Mouse (Mus musculus) erythroblast, embryonic 14.5 days (primary cell): ENCODE data around the gene Col6a3. TPM values are rescaled to one million over a fixed set of nuclear protein-coding genes. Genes with fewer than 3 reads are reported as not detected.

Source experiments
- H3K27me3 ChIP-seq: 2 replicates; pipeline ENCODE4 v1.6.1; 2012; ENCODE audit warnings: inconsistent platforms; ENCODE audit not compliant: control insufficient read depth
- H3K36me3 ChIP-seq: 2 replicates; pipeline ENCODE4 v1.6.1; 2012; ENCODE audit warnings: mild to moderate bottlenecking, inconsistent platforms; ENCODE audit not compliant: control insufficient read depth
- H3K4me1 ChIP-seq: 2 replicates; pipeline ENCODE4 v1.6.1; 2012; ENCODE audit warnings: inconsistent platforms; ENCODE audit not compliant: control insufficient read depth
- H3K4me3 ChIP-seq: replicated peaks from 2 replicates; pipeline ENCODE3; 2012; ENCODE audit warnings: moderate library complexity, mild to moderate bottlenecking, inconsistent platforms
- H3K9me3 ChIP-seq: 2 replicates; pipeline ENCODE4 v1.6.1; 2012; ENCODE audit warnings: low read length, inconsistent platforms, mixed read lengths; ENCODE audit not compliant: control insufficient read depth
- GATA1 ChIP-seq: IDR thresholded peaks from 2 replicates; pipeline ENCODE4 v1.6.1; 2012; ENCODE audit warnings: low read length, inconsistent platforms, mixed read lengths
- TAL1 ChIP-seq: IDR thresholded peaks from 3 replicates; pipeline ENCODE4 v1.6.1; 2012; ENCODE audit warnings: low read length, inconsistent platforms, mixed read lengths
- polyA plus RNA-seq: library from polyadenylated mRNA; stranded (reverse); fragments of >175 nt; gene quantifications from 2 replicates; pipeline ENCODE4 v1.2.3, GENCODE M21; 2012

Col6a3 gene
- polyA plus RNA-seq, 1 experiment = 0.01 TPM

DNA sequence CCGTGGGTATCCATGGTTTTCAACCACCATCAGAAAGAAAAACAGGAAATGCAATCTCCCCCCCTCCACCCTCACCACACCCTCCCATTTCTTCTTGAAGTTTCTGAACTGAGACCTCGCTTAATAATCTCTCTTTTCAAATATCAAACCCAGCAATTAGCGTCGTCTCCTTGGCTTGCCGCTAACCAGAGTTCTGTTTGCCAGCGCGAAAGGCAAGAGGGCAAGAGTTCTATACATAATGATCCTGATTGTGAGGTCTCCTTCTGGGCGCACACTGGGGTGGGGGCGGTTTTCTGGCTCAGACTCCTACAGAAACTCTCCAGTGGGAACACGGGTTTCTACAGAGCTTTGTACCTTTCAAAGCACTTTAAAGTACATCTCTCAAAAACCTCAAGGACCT is 1.4 kb upstream of the Col6a3 start:
- H3K4me3 ChIP-seq = no peak overlapping the region
- H3K4me1 ChIP-seq = no peaks in the 10 kb centered on the region
- no peaks in the 10 kb centered on the region for H3K36me3 ChIP-seq
- H3K27me3 ChIP-seq = no peaks in the 10 kb centered on the region
- H3K9me3 ChIP-seq = no peaks in the 10 kb centered on the region
- TF ChIP-seq TAL1 = no peak
- TF ChIP-seq GATA1 = no peak

DNA sequence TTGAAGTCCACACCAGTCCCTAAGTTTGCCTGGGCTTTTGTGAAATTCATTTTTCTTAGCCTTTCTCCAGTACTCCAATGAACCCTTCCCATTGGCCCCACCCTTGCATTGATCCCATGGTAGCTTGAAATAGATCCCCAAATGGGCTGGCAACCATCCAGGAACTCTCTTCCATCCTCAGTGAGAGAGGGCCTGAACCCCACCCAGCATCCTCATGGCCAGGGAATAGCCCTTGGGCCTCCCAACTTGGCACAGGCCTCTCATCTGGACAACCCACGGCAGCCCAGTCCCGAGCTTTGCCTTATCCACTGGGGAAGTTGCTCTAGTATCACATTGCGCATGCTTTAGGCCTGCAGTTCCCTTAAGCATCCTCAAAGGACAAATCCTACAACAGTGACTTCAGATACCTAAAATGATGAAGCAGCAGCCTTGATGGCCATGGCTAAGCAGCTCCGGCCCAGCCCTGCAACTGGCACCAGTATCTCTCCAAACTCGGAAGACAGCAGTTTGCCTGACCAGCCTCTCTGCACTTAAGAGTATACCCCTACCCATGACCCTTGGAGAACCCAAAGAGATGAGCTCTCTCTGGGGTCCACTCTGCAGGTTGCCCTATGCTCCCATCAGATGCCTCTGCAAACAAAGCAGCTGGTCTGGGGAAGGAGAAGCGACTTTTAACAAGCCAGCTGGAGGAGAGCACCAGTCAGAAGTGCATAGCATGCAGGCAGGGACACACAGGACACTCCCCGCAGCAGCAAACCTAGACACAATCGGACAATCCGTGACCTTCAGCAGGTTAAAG is 783 bp downstream of the Col6a3 start:
- TF ChIP-seq TAL1 = no peak
- no peak for TF ChIP-seq GATA1
- H3K9me3 ChIP-seq = no peaks in the 10 kb centered on the region

DNA sequence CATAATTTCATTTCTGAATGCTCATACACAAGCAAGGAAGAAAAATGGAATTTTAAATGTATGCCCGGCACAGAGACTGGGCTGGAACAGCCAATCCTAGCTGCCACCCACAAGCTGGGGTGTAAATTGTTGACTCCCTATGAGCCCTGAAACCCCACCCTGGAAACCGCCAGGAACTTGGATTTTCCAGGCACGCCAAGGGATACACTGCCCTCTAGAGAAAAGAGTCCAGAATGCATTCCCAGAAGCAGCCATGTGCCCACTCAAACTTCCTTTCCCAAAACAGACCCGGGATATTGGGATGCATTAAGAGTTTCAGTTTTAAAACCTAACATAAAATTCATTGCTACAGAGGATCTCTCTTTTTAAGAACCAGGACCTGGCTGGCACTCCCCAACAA is 3.5 kb downstream of the Col6a3 start:
- TF ChIP-seq TAL1 (no peak), GATA1 (no peak)
- no peaks in the 10 kb centered on the region for H3K9me3 ChIP-seq
- H3K36me3 ChIP-seq = no peaks in the 10 kb centered on the region
- no peaks in the 10 kb centered on the region for H3K4me1 ChIP-seq
- H3K27me3 ChIP-seq = no peaks in the 10 kb centered on the region
- no peak overlapping the region for H3K4me3 ChIP-seq

More for the DNA sequence above, 783 bp downstream of the Col6a3 start:
- Histone ChIP-seq H3K4me1 (no peaks in the 10 kb centered on the region), H3K4me3 (no peak overlapping the region), H3K36me3 (no peaks in the 10 kb centered on the region), H3K27me3 (no peaks in the 10 kb centered on the region)

DNA sequence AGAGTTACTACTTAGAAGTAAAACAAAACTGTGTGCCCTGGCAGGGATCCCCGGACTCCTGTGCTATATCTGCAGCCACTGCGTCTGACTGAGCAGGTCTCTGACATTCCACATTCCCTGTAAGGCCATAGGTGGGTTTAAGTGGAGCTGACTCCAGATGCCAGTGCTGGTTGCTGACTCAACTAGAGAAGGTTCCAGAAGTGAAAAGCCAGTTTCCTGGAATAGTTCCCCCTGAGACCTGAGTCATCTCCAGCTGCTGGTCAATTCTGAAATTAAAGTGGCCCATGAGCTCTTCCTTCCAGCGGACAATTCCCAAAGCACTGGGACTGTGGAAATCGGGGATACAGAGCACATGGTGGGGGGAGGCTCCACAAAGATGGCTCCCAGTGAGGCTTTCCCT is 5.1 kb downstream of the Col6a3 start:
- no peaks in the 10 kb centered on the region for H3K9me3 ChIP-seq
- no peaks in the 10 kb centered on the region for H3K27me3 ChIP-seq
- H3K4me1 ChIP-seq = no peaks in the 10 kb centered on the region
- no peak overlapping the region for H3K4me3 ChIP-seq
- TF ChIP-seq TAL1 (no peak), GATA1 (no peak)
- H3K36me3 ChIP-seq = no peaks in the 10 kb centered on the region

DNA sequence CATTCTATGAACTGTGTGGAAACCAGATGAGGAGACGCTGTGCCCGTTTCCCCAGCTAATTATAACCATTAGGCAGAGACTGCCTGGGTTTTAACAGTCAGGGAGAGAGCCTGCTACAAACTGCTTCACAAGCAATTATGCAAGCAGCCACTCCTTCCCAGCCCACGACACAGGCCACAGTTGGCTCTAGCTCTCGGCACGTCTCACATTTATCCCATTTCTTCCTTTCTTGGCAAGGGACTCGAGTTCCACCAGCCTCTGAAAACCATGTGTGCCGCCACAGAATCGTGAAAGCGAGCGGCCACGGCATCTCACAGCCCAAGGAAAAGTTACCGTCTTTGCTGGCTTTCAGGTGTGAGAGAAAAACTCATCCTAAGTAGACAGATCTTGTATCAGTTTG is 5.5 kb downstream of the Col6a3 start:
- Histone ChIP-seq H3K4me3 (no peak overlapping the region), H3K4me1 (no peaks in the 10 kb centered on the region), H3K9me3 (no peaks in the 10 kb centered on the region), H3K36me3 (no peaks in the 10 kb centered on the region), H3K27me3 (no peaks in the 10 kb centered on the region)
- TF ChIP-seq GATA1 (no peak), TAL1 (no peak)

DNA sequence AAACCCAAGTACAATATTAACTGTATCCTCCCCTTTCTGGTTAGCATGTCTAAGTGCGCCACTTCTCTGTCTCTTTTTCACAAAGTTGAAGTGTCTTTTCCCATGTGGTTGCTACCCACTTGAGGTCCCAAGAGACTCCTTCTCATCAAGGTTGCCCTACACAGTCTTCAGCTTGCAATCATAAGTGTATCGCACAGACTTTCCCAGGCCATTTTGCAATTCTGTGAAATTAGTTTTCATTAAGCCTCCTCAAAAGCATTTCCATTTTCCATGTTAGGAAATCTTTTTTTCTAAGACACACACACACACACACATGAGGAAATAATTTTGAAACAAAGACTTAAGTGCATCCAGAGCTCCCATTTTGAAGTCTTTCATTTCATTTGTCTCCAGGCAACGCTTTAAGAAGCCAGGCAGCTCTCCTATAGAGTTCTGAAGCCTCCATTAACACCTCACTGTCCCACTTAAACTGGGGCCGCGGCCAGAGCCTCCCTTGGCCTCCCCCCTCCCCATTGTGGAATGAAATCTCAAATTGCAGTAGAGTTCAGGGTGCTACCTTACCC is 7.5 kb downstream of the Col6a3 start:
- TF ChIP-seq TAL1 (no peak), GATA1 (no peak)
- Histone ChIP-seq H3K27me3 (no peaks in the 10 kb centered on the region), H3K36me3 (no peaks in the 10 kb centered on the region), H3K4me3 (no peak overlapping the region), H3K9me3 (no peaks in the 10 kb centered on the region), H3K4me1 (no peaks in the 10 kb centered on the region)

DNA sequence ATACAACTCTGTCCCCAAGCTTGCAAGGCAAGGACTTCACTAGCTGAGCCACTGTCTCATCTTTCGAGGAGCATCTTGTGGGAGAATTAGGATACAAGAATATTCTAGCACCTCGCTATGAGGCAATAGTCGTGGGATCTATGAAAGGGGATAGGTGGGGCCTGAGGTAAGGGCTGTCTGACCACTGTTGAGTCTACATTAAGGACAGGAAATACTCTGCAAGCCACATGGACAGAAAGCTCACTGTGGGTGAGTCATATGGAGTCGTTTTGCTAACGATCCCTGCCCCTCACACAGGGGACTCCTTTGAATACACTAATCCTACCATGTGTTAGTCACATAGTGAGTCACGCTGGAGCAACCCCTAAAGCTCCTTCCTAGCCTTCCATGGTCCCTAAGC is 9.1 kb downstream of the Col6a3 start:
- H3K9me3 ChIP-seq = no peaks in the 10 kb centered on the region

DNA sequence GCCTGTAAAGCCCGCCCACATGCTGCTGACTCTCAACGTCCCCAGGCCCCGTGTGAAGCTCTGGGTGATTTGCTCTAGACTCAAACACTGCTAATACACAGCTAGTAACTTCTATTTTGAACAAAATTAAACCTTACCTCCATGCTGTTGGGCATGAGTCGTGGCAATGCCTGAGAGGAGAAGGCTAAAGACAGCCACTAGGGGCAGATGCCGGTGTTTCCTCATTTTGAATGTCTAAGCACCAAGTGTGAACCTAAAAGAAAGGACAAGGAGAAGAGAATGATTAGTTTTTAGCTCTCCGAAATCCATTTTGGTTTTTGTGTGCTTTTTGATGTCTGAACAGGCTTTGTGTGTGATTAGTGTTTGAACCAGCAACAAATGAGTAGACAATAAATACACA is 13.8 kb downstream of the Col6a3 start:
- Histone ChIP-seq H3K9me3 (no peaks in the 10 kb centered on the region), H3K4me3 (no peak overlapping the region), H3K4me1 (no peaks in the 10 kb centered on the region), H3K36me3 (no peaks in the 10 kb centered on the region), H3K27me3 (no peaks in the 10 kb centered on the region)
- no peak for TF ChIP-seq TAL1
- no peak for TF ChIP-seq GATA1

More for the DNA sequence above, 9.1 kb downstream of the Col6a3 start:
- Histone ChIP-seq H3K27me3 (no peaks in the 10 kb centered on the region), H3K4me3 (no peak overlapping the region), H3K36me3 (no peaks in the 10 kb centered on the region), H3K4me1 (no peaks in the 10 kb centered on the region)
- no peak for TF ChIP-seq TAL1
- TF ChIP-seq GATA1 = no peak

DNA sequence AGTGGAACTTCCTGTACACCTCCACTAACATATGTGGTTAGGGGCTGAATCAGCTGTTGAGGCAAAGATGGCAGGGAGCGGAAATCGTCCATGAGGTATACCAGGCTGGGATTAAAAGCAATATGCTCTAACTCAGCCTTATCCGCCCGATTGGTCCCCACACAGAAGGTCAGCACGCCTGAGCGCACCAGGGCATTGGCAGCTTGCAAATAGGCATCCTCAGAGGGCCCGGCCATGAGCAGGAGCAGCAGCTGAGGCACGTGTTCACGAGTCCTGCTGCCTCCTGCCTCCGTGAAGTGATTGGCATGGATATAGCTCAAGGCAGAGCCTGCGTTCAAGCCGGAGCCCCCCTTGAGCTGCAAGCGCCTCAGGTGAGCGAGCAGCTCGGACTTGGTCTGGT is 30.5 kb downstream of the Col6a3 start:
- TF ChIP-seq GATA1 = no peak
- no peak for TF ChIP-seq TAL1
- H3K4me1 ChIP-seq = no peaks in the 10 kb centered on the region
- H3K27me3 ChIP-seq = no peaks in the 10 kb centered on the region
- no peaks in the 10 kb centered on the region for H3K9me3 ChIP-seq
- no peaks in the 10 kb centered on the region for H3K36me3 ChIP-seq
- no peak overlapping the region for H3K4me3 ChIP-seq
